Mouse (Mus musculus) midbrain, postnatal 0 days (tissue): ENCODE data around the gene Dhcr24. TPM values are rescaled to one million over a fixed set of nuclear protein-coding genes. Genes with fewer than 3 reads are reported as not detected.
A peak's percentile ranks its signal among the peaks of the same experiment; 100 is the strongest.

Experiments
- ATAC-seq: fragments of 200-750 bp; cut with Nextera tagmentation; 2 replicates; pipeline ENCODE4 v1.8.0; 2017; ENCODE audit warnings: moderate number of reproducible peaks, mild to moderate bottlenecking, moderate TSS enrichment, moderate library complexity; ENCODE audit not compliant: low FRiP score
- DNase-seq: peaks from one replicate; pipeline ENCODE4 v3.0.0-alpha.2; 2015; ENCODE audit warnings: low spot score
- H3K27ac ChIP-seq: fragments of 300-500 bp; sonication (generic); 2 replicates; pipeline ENCODE4 v1.5.1; 2014; ENCODE audit warnings: low read depth, mild to moderate bottlenecking, low read length, mixed read lengths
- H3K27me3 ChIP-seq: fragments of 300-500 bp; sonication (generic); 2 replicates; pipeline ENCODE4 v1.6.1; 2014; ENCODE audit warnings: low read length, control low read depth, mixed read lengths; ENCODE audit not compliant: insufficient read depth
- H3K36me3 ChIP-seq: fragments of 300-500 bp; sonication (generic); 2 replicates; pipeline ENCODE4 v1.6.1; 2014; ENCODE audit warnings: low read length, control low read depth, mixed read lengths; ENCODE audit not compliant: insufficient read depth
- H3K4me1 ChIP-seq: fragments of 300-500 bp; sonication (generic); 2 replicates; pipeline ENCODE4 v1.6.1; 2014; ENCODE audit warnings: mild to moderate bottlenecking, control low read depth, antibody characterized with exemption, low read length, mixed read lengths; ENCODE audit not compliant: insufficient read depth
- H3K4me2 ChIP-seq: fragments of 300-500 bp; sonication (generic); 2 replicates; pipeline ENCODE4 v1.6.1; 2014; ENCODE audit warnings: low read depth, mild to moderate bottlenecking, low read length, mixed read lengths; ENCODE audit not compliant: poor library complexity, severe bottlenecking
- H3K4me3 ChIP-seq: fragments of 300-500 bp; sonication (generic); 2 replicates; pipeline ENCODE4 v1.5.1; 2014; ENCODE audit warnings: low read depth, mild to moderate bottlenecking, low read length, moderate library complexity
- H3K9ac ChIP-seq: fragments of 300-500 bp; sonication (generic); replicated peaks from 2 replicates; pipeline ENCODE4 v1.6.1; 2014; ENCODE audit warnings: mild to moderate bottlenecking, low read length, moderate library complexity, mixed read lengths; ENCODE audit not compliant: poor library complexity, severe bottlenecking
- H3K9me3 ChIP-seq: fragments of 300-500 bp; sonication (generic); 2 replicates; pipeline ENCODE4 v1.6.1; 2016; ENCODE audit warnings: low read length, control low read depth
- CTCF ChIP-seq: IDR thresholded peaks from 2 replicates; pipeline ENCODE4 v1.5.1; 2016; ENCODE audit warnings: antibody characterized with exemption, mild to moderate bottlenecking
- WGBS: fragments of 180-500 bp; shearing (Covaris S2); extraction: QIAGEN DNeasy Blood & Tissue Kit; methylation state at CpG from one replicate; pipeline ENCODE4 v1.1.7; 2014; 5-methylcytosine and 5-hydroxymethylcytosine counted together
- polyA plus RNA-seq: library from polyadenylated mRNA; unstranded; fragments of >200 nt; fragmentation: Nextera tagmentation; extraction: Ambion mirVana; gene quantifications from 2 replicates; pipeline ENCODE4 v1.2.1, GENCODE M21; 2015
- total RNA-seq: library from RNA; depleted of rRNA; stranded (reverse); fragments of >200 nt; gene quantifications from 2 replicates; pipeline ENCODE4 v1.2.3, GENCODE M21; 2014

Gene Dhcr24
- total and polyA plus RNA-seq, 2 experiments from 2014 or later, result 8.1 to 139 TPM

DNA sequence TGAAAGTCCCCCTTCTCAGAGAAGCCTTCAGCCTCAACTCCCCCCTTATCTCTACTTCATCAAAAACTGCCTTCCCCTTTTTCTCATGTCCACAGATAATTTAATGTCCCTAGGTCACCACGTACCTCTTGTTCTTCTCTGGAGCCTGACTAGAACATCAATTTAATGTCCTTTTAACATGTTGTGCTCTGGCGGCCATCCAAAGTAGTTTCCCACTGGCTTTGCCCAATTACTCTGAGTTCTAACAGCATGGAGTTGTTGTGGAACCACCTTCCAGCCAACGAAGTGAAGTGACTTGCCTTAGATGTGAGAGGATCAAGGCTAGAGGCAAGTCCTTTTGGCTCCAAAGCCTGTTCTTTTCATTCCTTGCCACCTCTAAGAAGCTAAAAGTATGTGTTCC, 19.3 kb upstream of the Dhcr24 start:
- no peak overlapping the region for H3K4me2 ChIP-seq
- no peak for ATAC-seq
- H3K4me1 ChIP-seq, result no peaks in the 10 kb centered on the region
- no peaks in the 10 kb centered on the region for H3K36me3 ChIP-seq
- H3K4me3 ChIP-seq, result no peak overlapping the region
- no peaks in the 10 kb centered on the region for H3K9me3 ChIP-seq
- no peak for TF ChIP-seq CTCF
- no peak for DNase-seq
- no peak overlapping the region for H3K27ac ChIP-seq
- no peak overlapping the region for H3K9ac ChIP-seq
- H3K27me3 ChIP-seq, result no peaks in the 10 kb centered on the region
- 66% methylated on average over 3 of the region's 3 CpGs for WGBS

DNA sequence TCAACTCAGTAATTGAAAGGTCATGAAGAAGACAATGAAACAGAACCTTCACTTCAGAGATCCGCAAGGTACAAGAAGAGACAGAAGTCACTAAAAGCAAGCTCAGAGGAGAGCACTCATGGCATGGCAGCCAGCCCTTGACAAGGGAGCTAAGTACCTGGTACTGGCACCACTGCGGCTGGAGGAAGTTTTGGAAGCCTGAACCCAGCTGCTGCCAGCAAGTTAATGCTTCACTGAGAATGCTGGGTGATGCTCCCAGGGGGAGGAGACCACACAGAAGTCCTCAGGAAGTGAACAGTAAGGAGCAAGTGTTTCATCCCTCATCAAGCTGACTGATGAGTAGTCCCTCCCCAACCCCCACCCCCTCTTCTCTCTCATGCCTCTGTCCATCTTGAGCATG, 18.6 kb upstream of the Dhcr24 start:
- Histone ChIP-seq H3K4me3 (no peak overlapping the region), H3K27ac (no peak overlapping the region), H3K4me2 (no peak overlapping the region), H3K9ac (no peak overlapping the region), H3K4me1 (no peaks in the 10 kb centered on the region), H3K36me3 (no peaks in the 10 kb centered on the region), H3K9me3 (no peaks in the 10 kb centered on the region), H3K27me3 (no peaks in the 10 kb centered on the region)
- no peak for ATAC-seq
- no peak for DNase-seq
- WGBS, result 90% methylated on average over 2 of the region's 2 CpGs
- TF ChIP-seq CTCF, result no peak

DNA sequence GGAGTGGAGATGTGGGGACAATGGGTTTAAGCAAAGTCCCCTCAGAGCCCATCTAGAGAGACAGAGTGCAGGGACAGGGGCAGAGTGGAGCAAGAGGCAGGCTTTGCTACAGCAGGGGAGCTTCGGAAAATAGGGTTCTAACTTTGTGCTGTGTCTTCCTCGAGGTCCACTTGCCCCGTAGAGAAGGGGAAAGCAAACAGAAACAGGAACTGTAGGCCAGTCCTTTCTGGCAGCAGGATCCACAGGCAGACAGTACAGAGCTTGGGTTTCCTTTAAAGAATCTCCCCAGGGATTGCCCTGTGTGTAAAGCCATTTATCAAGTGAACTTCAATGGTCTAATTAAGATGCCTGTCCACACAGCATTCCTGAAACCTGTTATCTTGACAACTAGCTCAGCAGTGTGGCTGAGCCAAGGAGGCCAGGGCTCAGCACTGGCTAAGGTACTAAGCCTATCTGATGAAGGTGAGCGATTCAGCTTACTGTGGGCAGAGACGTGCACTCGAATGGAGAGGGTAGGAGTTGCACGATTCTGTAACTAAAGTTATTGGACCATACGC, 14.9 kb upstream of the Dhcr24 start:
- Histone ChIP-seq H3K27ac (no peak overlapping the region), H3K4me2 (no peak overlapping the region), H3K9ac (no peak overlapping the region), H3K4me3 (no peak overlapping the region), H3K27me3 (no peaks in the 10 kb centered on the region), H3K4me1 (no peaks in the 10 kb centered on the region), H3K36me3 (no peaks in the 10 kb centered on the region), H3K9me3 (no peaks in the 10 kb centered on the region)
- DNase-seq, result peak; percentile 28
- 71% methylated on average over 8 of the region's 8 CpGs for WGBS
- ATAC-seq, result no peak
- no peak for TF ChIP-seq CTCF

DNA sequence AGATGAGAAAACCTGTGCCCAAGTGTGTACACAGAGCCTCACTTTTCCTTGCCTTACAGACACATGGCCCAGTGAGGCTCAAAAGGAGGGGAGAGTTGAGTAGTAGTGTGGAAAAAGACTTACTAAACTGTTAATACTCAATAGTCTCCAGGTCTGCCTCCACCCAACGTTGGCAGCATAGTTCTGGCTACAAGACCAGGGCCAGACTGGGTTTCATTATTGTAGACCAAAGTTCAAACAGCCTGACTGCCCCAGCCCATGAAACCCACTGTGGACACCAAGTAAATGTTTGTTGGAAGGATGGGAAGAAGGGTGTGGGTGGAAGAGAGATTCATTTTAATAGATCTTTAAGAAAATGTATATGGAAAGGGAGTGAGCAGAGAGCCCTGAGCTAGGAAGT, 13.9 kb upstream of the Dhcr24 start:
- Histone ChIP-seq H3K9me3 (no peaks in the 10 kb centered on the region), H3K27me3 (no peaks in the 10 kb centered on the region), H3K9ac (no peak overlapping the region), H3K36me3 (no peaks in the 10 kb centered on the region), H3K27ac (no peak overlapping the region), H3K4me3 (no peak overlapping the region), H3K4me1 (no peaks in the 10 kb centered on the region), H3K4me2 (no peak overlapping the region)
- DNase-seq, result no peak
- 85% methylated on average over 1 of the region's 1 CpGs for WGBS
- ATAC-seq, result no peak
- no peak for TF ChIP-seq CTCF

DNA sequence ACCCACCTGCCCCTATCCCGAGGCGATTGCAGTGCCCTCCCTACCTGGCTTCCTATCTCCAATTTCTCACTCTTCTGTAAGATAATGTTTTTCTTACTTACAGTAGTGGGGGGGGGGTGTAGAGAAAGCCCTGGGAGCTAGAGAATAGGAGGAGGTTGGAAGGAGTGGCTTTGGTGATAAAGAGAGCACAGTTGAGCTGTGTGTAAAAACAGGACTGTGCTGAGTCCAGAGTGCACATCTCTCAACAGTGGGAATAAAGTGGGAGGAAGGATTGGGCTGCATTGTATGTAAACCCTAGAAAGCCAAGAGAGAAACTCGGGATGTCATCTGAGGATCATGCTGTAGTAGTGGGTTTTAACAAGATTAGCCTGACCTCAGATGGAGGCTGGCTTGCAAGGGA, 12.7 kb upstream of the Dhcr24 start:
- DNase-seq (no peak), ATAC-seq (no peak)
- WGBS, result 84% methylated on average over 3 of the region's 3 CpGs
- H3K9me3 ChIP-seq, result no peaks in the 10 kb centered on the region
- H3K4me3 ChIP-seq, result no peak overlapping the region
- H3K27me3 ChIP-seq, result no peaks in the 10 kb centered on the region
- H3K9ac ChIP-seq, result no peak overlapping the region
- no peak overlapping the region for H3K4me2 ChIP-seq
- no peak for TF ChIP-seq CTCF
- H3K4me1 ChIP-seq, result no peaks in the 10 kb centered on the region
- H3K27ac ChIP-seq, result no peak overlapping the region
- H3K36me3 ChIP-seq, result no peaks in the 10 kb centered on the region

DNA sequence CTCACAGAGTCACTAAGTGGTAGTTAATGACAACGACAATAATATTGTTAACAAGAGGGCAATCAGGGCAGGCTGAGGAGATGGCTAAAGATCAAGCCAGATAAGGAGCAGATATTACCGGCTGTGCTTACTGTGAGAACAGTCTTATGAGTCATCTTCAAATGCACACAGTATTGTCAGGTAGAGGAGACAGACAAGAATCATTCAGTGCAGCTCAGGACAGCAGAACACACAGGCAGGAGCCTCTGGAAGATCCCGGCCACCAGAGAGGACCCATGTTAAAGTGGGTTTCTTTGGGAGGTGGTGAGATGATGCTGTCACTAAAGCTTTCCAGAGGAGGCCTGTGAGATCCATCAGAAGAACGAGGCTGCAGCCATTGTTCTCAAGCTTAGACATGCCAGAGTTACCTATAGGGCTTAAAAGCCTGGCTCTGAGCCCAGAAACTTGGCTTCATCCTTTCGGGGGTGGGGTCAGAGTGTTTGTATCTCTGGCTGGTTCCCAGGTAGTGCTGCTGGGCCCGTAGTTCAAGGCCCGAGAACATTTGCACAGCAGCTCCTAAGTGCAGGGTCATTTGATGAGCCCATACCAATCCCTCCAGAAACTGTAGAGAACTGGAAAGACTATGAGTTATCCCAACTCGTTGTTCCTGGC, 10.2 kb upstream of the Dhcr24 start:
- DNase-seq (no peak), ATAC-seq (no peak)
- Histone ChIP-seq H3K9me3 (no peaks in the 10 kb centered on the region), H3K27me3 (no peaks in the 10 kb centered on the region), H3K4me2 (no peak overlapping the region), H3K9ac (no peak overlapping the region), H3K27ac (no peak overlapping the region), H3K4me3 (no peak overlapping the region), H3K4me1 (no peaks in the 10 kb centered on the region), H3K36me3 (no peaks in the 10 kb centered on the region)
- 70% methylated on average over 8 of the region's 8 CpGs for WGBS
- no peak for TF ChIP-seq CTCF
